12 mouse cellular contexts compared by ENCODE assay signal in the genomic region with DNA sequence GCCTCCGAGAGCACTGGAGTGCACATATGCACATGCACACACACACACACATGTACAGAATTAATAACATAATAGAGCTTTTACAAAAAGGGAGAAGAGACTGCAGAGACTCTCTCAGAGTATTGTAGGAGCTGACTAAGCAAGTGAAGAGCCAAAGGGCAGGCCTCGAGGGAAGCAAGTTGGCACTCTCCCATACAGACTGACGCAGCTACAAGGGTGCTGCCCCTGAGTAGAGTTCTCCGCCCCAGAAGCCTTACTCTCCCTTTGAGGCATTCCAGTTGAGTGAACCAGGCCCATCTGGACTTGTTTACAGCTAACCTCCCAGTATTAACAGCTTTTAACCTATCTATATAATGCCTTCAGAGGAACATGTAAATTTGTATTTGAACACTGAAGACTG. TPM values are rescaled to one million over a fixed set of nuclear protein-coding genes. Genes with fewer than 3 reads are reported as not detected.
DNase-seq lines count a peak whose midpoint lies in the region; ATAC-seq and TF ChIP-seq lines count a peak whose summit lies in the region.
"Had no signal": no experiment of that assay in that cellular context is flagged by ENCODE, and none has a peak within 500 bp of the region (broad histone marks: within the 10 kb centered on the region; RNA-seq: fewer than 3 reads in every experiment).

No protein-coding gene starts in this region.

- 67% methylated on average over 4 of the region's 4 CpGs for WGBS in kidney, postnatal 0 days
- WGBS in hindbrain, embryonic 13.5 days: 83% methylated on average over 4 of the region's 4 CpGs

- H3K27ac ChIP-seq in kidney, postnatal 0 days: no peak overlapping the region
- no peak overlapping the region for H3K27ac ChIP-seq in hindbrain, embryonic 13.5 days

- peak; percentile 72 for DNase-seq in ovary, adult 18-20 months (ENCODE audit: low spot score)
- DNase-seq in ovary, postnatal 10 days (ENCODE audit: low spot score): no peak
- DNase-seq in gastrocnemius, adult 8-10 months (ENCODE audit: low spot score in 2 of 2): peak; percentile 59 to 69
- DNase-seq in kidney, postnatal 0 days (ENCODE audit: low spot score): peak; percentile 32
- DNase-seq in skeletal muscle tissue, adult 2 months (ENCODE audit: low read depth, low spot score): peak; percentile 80
- no peak for DNase-seq in frontal cortex, postnatal 14 days (ENCODE audit: low spot score in 2 of 2)
- DNase-seq in neural tube, embryonic 10.5 days (ENCODE audit: extremely low spot score, low spot score): no peak
- DNase-seq: cerebellum, postnatal 14 days; thymus, postnatal 36 days had no signal

- H3K9ac ChIP-seq in kidney, postnatal 0 days (ENCODE audit: low read depth, low read length): no peak overlapping the region
- H3K9ac ChIP-seq in hindbrain, embryonic 13.5 days: no peak overlapping the region

- peak; percentile 69 for ATAC-seq in kidney, postnatal 0 days (replicated peaks; ENCODE audit: low FRiP score, low read depth)
- ATAC-seq in hindbrain, embryonic 13.5 days (ENCODE audit: low FRiP score): no peak

- H3K4me3 ChIP-seq in kidney, postnatal 0 days (replicated peaks; ENCODE audit: low read depth, low read length): no peak overlapping the region
- no peak overlapping the region for H3K4me3 ChIP-seq in hindbrain, embryonic 13.5 days

- TF ChIP-seq CTCF in kidney, postnatal 0 days (IDR thresholded peaks at IDR 0.05; ENCODE audit: low read depth): no peak

- H3K36me3 ChIP-seq in kidney, postnatal 0 days (ENCODE audit: insufficient read depth, low read length): no peaks in the 10 kb centered on the region
- H3K36me3 ChIP-seq in hindbrain, embryonic 13.5 days: no peaks in the 10 kb centered on the region

- H3K4me1 ChIP-seq in kidney, postnatal 0 days (replicated peaks; ENCODE audit: insufficient read depth, low read length): no peaks in the 10 kb centered on the region; the same call in 1 of the 2 replicates
- H3K4me1 ChIP-seq in hindbrain, embryonic 13.5 days (replicated peaks): 0 out of 2 replicates have a peak, but pooled peaks cover 3% of the 10 kb centered on the region

- H3K4me2 ChIP-seq in kidney, postnatal 0 days (ENCODE audit: low read length): no peak overlapping the region
- no peak overlapping the region for H3K4me2 ChIP-seq in hindbrain, embryonic 13.5 days

- H3K9me3 ChIP-seq in kidney, postnatal 0 days (replicated peaks; ENCODE audit: low read length): no peaks in the 10 kb centered on the region
- H3K9me3 ChIP-seq in hindbrain, embryonic 13.5 days: no peaks in the 10 kb centered on the region

- no peaks in the 10 kb centered on the region for H3K27me3 ChIP-seq in kidney, postnatal 0 days (ENCODE audit: insufficient read depth, low read length)
- no peaks in the 10 kb centered on the region for H3K27me3 ChIP-seq in hindbrain, embryonic 13.5 days

RNA-seq across cellular contexts. Expression of a gene that starts 54.4 kb away (rescaled TPM):
- not detected for total RNA-seq in gastrocnemius, adult 8-10 months (2022)
- polyA plus RNA-seq in kidney, postnatal 0 days (2015; fragmentation: Nextera tagmentation; extraction: Ambion mirVana): not detected in 2 replicates
- polyA plus RNA-seq in hindbrain, embryonic 13.5 days (2015; fragmentation: Nextera tagmentation; extraction: Ambion mirVana): not detected in 2 replicates
- polyA plus RNA-seq: heart, embryonic 16.5 days; liver, embryonic 16.5 days had no signal

Comparison
In these comparisons a context has a peak if more than half of its experiments do, and no peak if none do; other contexts are left out.
1. DNase-seq: peak in ovary, adult 18-20 months (single experiment), gastrocnemius, adult 8-10 months (2 of 2), kidney, postnatal 0 days (single experiment) and skeletal muscle tissue, adult 2 months (single experiment); none in ovary, postnatal 10 days (single experiment), frontal cortex, postnatal 14 days (0 of 2) and neural tube, embryonic 10.5 days (single experiment).